Mouse (Mus musculus): ENCODE results near the gene Pik3cb. TPM values are rescaled to one million over a fixed set of nuclear protein-coding genes. Genes with fewer than 3 reads are reported as not detected.
A peak's percentile ranks its signal among the peaks of the same experiment; 100 is the strongest.

Gene Pik3cb
- polyA plus RNA-seq, 1 experiment from 2014 or later, result 1.6 TPM

DNA sequence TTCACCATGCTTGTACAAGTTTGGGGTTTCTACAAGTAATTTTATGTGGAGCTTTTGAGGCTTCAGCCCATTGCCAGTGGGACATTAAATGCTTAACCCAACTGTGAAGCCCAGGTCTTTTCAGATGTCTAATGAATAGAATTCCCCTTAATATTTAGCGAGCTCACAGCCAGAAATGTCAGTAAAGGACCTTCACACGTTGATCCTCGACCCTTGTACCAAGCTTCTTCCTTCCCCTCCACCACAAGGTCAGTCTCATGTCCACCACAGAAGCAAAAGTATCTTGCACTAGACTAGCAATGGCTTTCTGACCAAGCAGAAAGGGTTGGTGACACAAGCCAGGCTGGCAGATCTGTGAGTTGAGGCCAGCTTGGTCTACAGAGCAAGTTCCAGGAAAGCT lies 750 bp upstream of the Pik3cb start:
- Histone ChIP-seq H3K4me1 (replicated peaks; ENCODE audit: control insufficient read depth, insufficient read depth, low read length) (peaks cover 5% of the 10 kb centered on the region; the same call in 1 of the 2 replicates), H3K9ac (ENCODE audit: low read length) (no peak overlapping the region), H3K27me3 (ENCODE audit: control insufficient read depth, insufficient read depth, low read length) (no peaks in the 10 kb centered on the region; the same call in 1 of the 2 replicates), H3K4me2 (ENCODE audit: low read depth, low read length, severe bottlenecking) (peak overlapping the region; percentile 50; the same call in 1 of the 2 replicates), H3K36me3 (ENCODE audit: control insufficient read depth, insufficient read depth, low read length) (no peaks in the 10 kb centered on the region), H3K27ac (ENCODE audit: low read depth, low read length) (no peak overlapping the region), H3K9me3 (ENCODE audit: control insufficient read depth, low read length) (no peaks in the 10 kb centered on the region), H3K4me3 (ENCODE audit: low read depth, low read length) (0 out of 2 replicates have a peak overlapping the region, but pooled peaks have one; percentile 66)
- no peak for ATAC-seq (replicated peaks; ENCODE audit: low FRiP score)
- WGBS, result 52% methylated on average over 3 of the region's 3 CpGs
- no peak for DNase-seq (ENCODE audit: low spot score)

DNA sequence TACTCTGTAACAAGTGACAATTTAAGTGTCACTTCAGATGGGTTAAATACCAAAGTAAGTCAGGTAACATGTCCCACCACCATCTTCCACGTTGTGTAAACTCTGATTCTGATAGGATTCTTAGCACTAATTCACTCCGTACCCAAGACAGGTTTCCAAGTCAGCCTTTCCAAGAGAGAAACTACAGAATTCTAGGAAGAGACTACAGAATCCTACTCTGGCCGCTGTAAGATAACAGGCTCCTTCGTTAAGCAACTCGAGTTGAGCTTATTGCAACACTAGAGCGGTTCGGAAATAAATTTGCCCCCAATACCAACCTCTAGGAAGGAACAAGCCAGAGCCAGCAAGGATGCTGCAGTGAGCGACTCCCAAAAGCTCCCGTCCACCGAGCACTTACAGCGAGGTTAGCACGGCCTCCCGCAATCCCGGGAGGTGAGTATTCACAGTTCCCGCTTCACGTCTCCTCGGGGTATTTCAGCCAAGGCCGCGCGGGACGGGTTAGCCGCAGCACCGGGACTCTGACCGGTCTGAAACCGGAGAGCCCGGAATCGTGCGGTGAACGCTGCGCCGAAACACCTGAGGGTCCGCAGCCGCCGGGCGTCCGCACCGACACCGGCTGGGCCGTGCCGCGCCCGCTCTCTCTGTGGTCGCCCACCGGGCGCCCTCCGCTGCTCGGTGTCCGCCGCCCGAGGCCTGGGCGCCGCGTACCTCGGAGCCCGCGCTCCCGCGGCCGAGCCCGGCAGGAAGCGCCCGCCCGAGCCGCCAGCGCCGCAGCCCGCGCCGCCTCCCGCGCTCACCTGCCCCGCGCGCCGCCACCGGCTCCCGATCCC lies 1.0 kb downstream of the Pik3cb start:
- H3K4me1 ChIP-seq (replicated peaks; ENCODE audit: control insufficient read depth, insufficient read depth, low read length), result peaks cover 5% of the 10 kb centered on the region; the same call in 1 of the 2 replicates
- peak overlapping the region; percentile 41; the same call in 1 of the 2 replicates for H3K27ac ChIP-seq (ENCODE audit: low read depth, low read length)
- peak overlapping the region; percentile 83 for H3K9ac ChIP-seq (ENCODE audit: low read length)
- no peaks in the 10 kb centered on the region for H3K36me3 ChIP-seq (ENCODE audit: control insufficient read depth, insufficient read depth, low read length)
- peak; percentile 70 for DNase-seq (ENCODE audit: low spot score)
- H3K4me2 ChIP-seq (ENCODE audit: low read depth, low read length, severe bottlenecking), result peak overlapping the region; percentile 80
- peak; percentile 86 for ATAC-seq (replicated peaks; ENCODE audit: low FRiP score)
- no peaks in the 10 kb centered on the region; the same call in 1 of the 2 replicates for H3K27me3 ChIP-seq (ENCODE audit: control insufficient read depth, insufficient read depth, low read length)
- H3K4me3 ChIP-seq (ENCODE audit: low read depth, low read length), result peak overlapping the region; percentile 66
- WGBS, result under 1% methylated on average over 77 of the region's 77 CpGs
- H3K9me3 ChIP-seq (ENCODE audit: control insufficient read depth, low read length), result no peaks in the 10 kb centered on the region

DNA sequence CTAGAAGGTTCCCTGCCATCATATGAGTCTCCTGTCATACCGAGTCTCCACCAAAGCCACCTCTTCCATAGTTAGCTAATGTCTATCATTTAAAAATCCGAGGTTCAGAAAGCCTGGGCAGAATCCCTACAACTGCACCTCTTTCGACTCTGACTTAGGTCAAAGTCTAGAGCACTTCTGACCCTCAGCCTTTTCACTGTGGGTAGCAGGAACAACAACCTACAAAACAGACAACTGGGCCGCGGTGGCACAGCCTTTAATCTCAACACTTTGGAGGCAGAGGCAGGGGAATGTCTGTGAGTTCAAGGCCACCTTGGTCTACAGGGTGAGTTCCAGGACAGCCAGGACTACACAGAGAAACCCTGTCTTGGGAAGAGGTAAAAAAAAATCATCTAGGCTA lies 3.1 kb downstream of the Pik3cb start:
- ATAC-seq (replicated peaks; ENCODE audit: low FRiP score), result no peak
- no peaks in the 10 kb centered on the region; the same call in 1 of the 2 replicates for H3K27me3 ChIP-seq (ENCODE audit: control insufficient read depth, insufficient read depth, low read length)
- no peaks in the 10 kb centered on the region for H3K36me3 ChIP-seq (ENCODE audit: control insufficient read depth, insufficient read depth, low read length)
- H3K4me1 ChIP-seq (replicated peaks; ENCODE audit: control insufficient read depth, insufficient read depth, low read length), result peaks cover 5% of the 10 kb centered on the region; the same call in 1 of the 2 replicates
- H3K9ac ChIP-seq (ENCODE audit: low read length), result no peak overlapping the region
- H3K4me3 ChIP-seq (ENCODE audit: low read depth, low read length), result no peak overlapping the region
- H3K9me3 ChIP-seq (ENCODE audit: control insufficient read depth, low read length), result no peaks in the 10 kb centered on the region
- DNase-seq (ENCODE audit: low spot score), result no peak
- 82% methylated on average over 5 of the region's 5 CpGs for WGBS
- no peak overlapping the region for H3K4me2 ChIP-seq (ENCODE audit: low read depth, low read length, severe bottlenecking)
- no peak overlapping the region for H3K27ac ChIP-seq (ENCODE audit: low read depth, low read length)

DNA sequence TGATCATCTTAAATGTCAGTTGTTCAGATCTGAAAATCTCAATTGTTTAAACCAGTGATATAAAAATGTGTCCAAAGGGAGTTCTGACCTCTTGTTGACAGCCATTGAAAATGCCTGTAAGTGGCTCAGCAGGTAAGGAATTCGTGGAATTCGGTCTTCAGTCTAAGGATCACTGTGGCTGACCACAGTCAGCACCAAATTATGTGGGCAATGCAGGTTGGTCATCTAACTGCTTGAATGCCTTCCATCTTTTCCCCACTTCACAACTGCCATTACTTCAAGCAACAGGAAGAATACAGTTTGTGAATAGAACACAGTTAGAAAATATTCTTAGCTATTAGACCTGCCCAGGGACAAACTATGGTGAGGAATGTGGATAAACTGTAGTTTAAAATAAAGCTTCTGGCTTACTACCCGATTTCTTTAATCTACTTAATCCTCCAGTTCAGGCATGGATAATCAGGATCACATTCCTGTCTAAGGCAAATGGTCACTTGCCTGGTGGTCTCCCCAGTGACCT lies 8.4 kb downstream of the Pik3cb start:
- Histone ChIP-seq H3K9me3 (ENCODE audit: control insufficient read depth, low read length) (no peaks in the 10 kb centered on the region), H3K27me3 (ENCODE audit: control insufficient read depth, insufficient read depth, low read length) (no peaks in the 10 kb centered on the region), H3K27ac (ENCODE audit: low read depth, low read length) (no peak overlapping the region), H3K4me2 (ENCODE audit: low read depth, low read length, severe bottlenecking) (no peak overlapping the region), H3K4me1 (replicated peaks; ENCODE audit: control insufficient read depth, insufficient read depth, low read length) (no peaks in the 10 kb centered on the region), H3K36me3 (ENCODE audit: control insufficient read depth, insufficient read depth, low read length) (no peaks in the 10 kb centered on the region), H3K9ac (ENCODE audit: low read length) (no peak overlapping the region), H3K4me3 (ENCODE audit: low read depth, low read length) (no peak overlapping the region)
- 22% methylated on average over 3 of the region's 3 CpGs for WGBS
- no peak for ATAC-seq (replicated peaks; ENCODE audit: low FRiP score)
- DNase-seq (ENCODE audit: low spot score), result no peak

DNA sequence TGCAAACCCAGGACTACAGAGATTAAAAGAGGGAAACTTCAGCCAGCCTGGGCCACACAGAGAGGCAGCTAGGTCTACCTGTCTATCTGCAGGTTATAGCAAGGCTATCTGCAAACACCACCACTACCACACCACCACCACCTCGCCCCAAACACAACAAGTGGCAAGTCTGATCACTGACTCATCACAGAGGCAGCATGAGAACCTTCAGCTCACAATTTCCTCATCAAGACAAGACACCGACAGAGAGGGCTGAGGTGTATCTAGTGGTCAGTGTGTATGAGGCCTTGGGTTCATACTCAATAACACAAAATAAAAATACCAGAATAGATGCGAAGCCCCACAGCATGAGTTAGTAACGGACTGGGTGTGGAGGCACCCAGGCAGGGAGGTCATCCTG lies 9.3 kb downstream of the Pik3cb start:
- Histone ChIP-seq H3K27me3 (ENCODE audit: control insufficient read depth, insufficient read depth, low read length) (no peaks in the 10 kb centered on the region), H3K27ac (ENCODE audit: low read depth, low read length) (no peak overlapping the region), H3K9me3 (ENCODE audit: control insufficient read depth, low read length) (no peaks in the 10 kb centered on the region), H3K4me3 (ENCODE audit: low read depth, low read length) (no peak overlapping the region), H3K36me3 (ENCODE audit: control insufficient read depth, insufficient read depth, low read length) (no peaks in the 10 kb centered on the region), H3K4me1 (replicated peaks; ENCODE audit: control insufficient read depth, insufficient read depth, low read length) (no peaks in the 10 kb centered on the region), H3K9ac (ENCODE audit: low read length) (no peak overlapping the region), H3K4me2 (ENCODE audit: low read depth, low read length, severe bottlenecking) (no peak overlapping the region)
- ATAC-seq (replicated peaks; ENCODE audit: low FRiP score) (no peak), DNase-seq (ENCODE audit: low spot score) (no peak)
- WGBS, result 86% methylated on average over 4 of the region's 4 CpGs

DNA sequence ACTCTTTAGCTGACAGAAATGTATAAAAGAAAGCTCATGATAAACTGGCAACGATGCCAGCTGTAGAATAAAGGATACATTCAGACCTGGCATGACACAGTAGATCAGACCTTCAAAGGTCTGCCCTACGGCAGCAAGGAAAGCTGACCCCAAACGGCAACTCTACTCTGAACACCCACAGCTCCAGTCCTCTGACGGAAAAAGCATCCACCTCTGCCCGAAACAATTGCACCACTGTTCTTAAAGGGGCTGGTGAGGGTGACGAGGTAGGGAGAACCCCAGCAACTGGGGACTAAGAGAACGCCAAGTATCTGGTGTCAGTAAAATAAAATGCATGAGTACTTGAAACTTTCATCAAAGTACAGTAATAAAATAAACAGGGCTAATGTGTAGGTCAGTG lies 12.8 kb downstream of the Pik3cb start:
- H3K4me2 ChIP-seq (ENCODE audit: low read depth, low read length, severe bottlenecking), result no peak overlapping the region
- no peak overlapping the region for H3K27ac ChIP-seq (ENCODE audit: low read depth, low read length)
- ATAC-seq (replicated peaks; ENCODE audit: low FRiP score), result no peak
- H3K4me3 ChIP-seq (ENCODE audit: low read depth, low read length), result no peak overlapping the region
- no peaks in the 10 kb centered on the region for H3K4me1 ChIP-seq (replicated peaks; ENCODE audit: control insufficient read depth, insufficient read depth, low read length)
- H3K9ac ChIP-seq (ENCODE audit: low read length), result no peak overlapping the region
- no peaks in the 10 kb centered on the region for H3K27me3 ChIP-seq (ENCODE audit: control insufficient read depth, insufficient read depth, low read length)
- 79% methylated on average over 7 of the region's 7 CpGs for WGBS
- H3K9me3 ChIP-seq (ENCODE audit: control insufficient read depth, low read length), result no peaks in the 10 kb centered on the region
- DNase-seq (ENCODE audit: low spot score), result no peak
- no peaks in the 10 kb centered on the region for H3K36me3 ChIP-seq (ENCODE audit: control insufficient read depth, insufficient read depth, low read length)

DNA sequence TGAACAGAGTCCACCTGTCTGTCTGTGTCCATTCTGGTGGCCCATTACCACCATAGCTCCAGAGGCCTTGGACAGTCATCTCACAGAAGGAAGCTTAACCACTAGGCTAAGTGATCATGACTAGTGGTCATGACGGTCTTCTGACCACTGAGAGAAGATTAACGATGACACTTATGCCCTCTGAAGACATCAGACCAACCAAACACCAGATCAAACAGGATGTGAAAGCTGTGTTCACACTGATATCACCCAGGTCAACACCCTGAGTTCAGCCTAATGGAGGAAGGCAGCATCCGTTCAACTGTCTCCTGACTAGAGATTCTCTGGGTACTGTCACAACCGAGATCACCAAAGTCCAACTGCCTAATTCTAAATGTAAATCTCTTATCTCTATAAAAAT lies 17.7 kb downstream of the Pik3cb start:
- ATAC-seq (replicated peaks; ENCODE audit: low FRiP score) (no peak), DNase-seq (ENCODE audit: low spot score) (no peak)
- WGBS, result 91% methylated on average over 4 of the region's 4 CpGs
- no peaks in the 10 kb centered on the region for H3K27me3 ChIP-seq (ENCODE audit: control insufficient read depth, insufficient read depth, low read length)
- no peak overlapping the region for H3K27ac ChIP-seq (ENCODE audit: low read depth, low read length)
- no peaks in the 10 kb centered on the region for H3K36me3 ChIP-seq (ENCODE audit: control insufficient read depth, insufficient read depth, low read length)
- H3K9ac ChIP-seq (ENCODE audit: low read length), result no peak overlapping the region
- no peak overlapping the region for H3K4me2 ChIP-seq (ENCODE audit: low read depth, low read length, severe bottlenecking)
- H3K4me3 ChIP-seq (ENCODE audit: low read depth, low read length), result no peak overlapping the region
- H3K9me3 ChIP-seq (ENCODE audit: control insufficient read depth, low read length), result no peaks in the 10 kb centered on the region
- H3K4me1 ChIP-seq (replicated peaks; ENCODE audit: control insufficient read depth, insufficient read depth, low read length), result no peaks in the 10 kb centered on the region

DNA sequence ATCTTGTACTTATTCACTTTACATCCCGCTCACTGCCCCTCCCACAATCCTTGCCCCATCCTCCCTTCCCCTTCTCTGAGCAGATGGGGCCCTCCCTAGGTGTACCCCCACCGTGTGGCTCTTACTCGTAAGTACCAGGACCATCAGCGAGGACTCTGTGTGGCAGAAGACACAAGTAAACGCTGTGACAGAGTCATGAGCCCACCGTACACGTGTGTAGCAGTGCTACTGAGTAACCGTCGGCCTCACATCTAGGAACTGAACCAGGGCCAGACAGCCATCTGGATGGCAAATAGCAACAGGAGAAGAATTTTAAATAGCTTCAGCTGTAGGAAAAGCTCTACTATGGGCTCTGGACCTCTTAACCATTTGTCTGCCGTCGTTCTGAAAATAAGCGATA lies 28.0 kb downstream of the Pik3cb start:
- 90% methylated on average over 12 of the region's 12 CpGs for WGBS
- Histone ChIP-seq H3K36me3 (ENCODE audit: control insufficient read depth, insufficient read depth, low read length) (no peaks in the 10 kb centered on the region), H3K27ac (ENCODE audit: low read depth, low read length) (no peak overlapping the region), H3K9me3 (ENCODE audit: control insufficient read depth, low read length) (no peaks in the 10 kb centered on the region), H3K4me1 (replicated peaks; ENCODE audit: control insufficient read depth, insufficient read depth, low read length) (0 out of 2 replicates have a peak, but pooled peaks cover 2% of the 10 kb centered on the region), H3K9ac (ENCODE audit: low read length) (no peak overlapping the region), H3K27me3 (ENCODE audit: control insufficient read depth, insufficient read depth, low read length) (no peaks in the 10 kb centered on the region), H3K4me3 (ENCODE audit: low read depth, low read length) (no peak overlapping the region), H3K4me2 (ENCODE audit: low read depth, low read length, severe bottlenecking) (no peak overlapping the region)
- no peak for ATAC-seq (replicated peaks; ENCODE audit: low FRiP score)
- DNase-seq (ENCODE audit: low spot score), result no peak
